Comparison of ENCODE assay signal across 10 mouse cellular contexts in the genomic region with DNA sequence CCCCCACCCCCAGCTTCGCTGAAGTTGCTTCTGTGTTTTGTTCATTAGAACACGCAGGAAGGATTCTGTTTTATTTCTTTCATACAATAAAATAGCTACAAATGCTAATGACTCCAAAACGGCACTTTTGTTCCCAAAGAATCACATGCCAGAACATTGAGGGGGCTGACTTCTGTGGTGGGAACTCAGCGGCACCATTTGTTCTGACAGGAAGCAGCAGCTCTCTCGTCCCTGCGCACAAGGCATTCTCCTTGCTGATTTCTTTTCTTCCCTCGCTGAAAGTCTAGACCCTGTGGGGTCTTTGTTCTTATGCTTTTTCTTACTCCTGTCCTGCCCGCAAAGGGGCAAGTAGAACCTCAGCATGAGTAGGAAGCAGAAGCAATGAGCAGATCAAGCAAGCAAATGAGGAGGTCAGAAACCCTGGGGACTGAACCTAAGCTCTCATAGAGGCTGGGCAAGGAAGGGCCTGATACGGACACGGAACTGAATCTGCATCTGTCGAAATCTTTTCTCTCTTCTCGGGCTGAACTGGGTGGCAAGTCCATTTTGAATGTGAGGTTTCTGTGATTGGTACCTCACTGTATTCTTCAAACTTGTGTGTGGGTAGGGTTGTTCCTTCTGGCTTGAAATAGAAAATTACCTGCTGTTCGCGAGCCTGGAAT.
A peak's percentile ranks its signal among the peaks of the same experiment; 100 is the strongest.
DNase-seq lines count a peak whose midpoint lies in the region; ATAC-seq lines count a peak whose summit lies in the region.
"Had no signal": no experiment of that assay in that cellular context is flagged by ENCODE, and none has a peak within 500 bp of the region (broad histone marks: within the 10 kb centered on the region; RNA-seq: fewer than 3 reads in every experiment).

No protein-coding gene starts in this region.

- H3K9me3 ChIP-seq in hindbrain, embryonic 13.5 days, result no peaks in the 10 kb centered on the region
- no peaks in the 10 kb centered on the region for H3K9me3 ChIP-seq in liver, embryonic 12.5 days (replicated peaks)

- H3K27ac ChIP-seq in hindbrain, embryonic 13.5 days, result no peak overlapping the region
- H3K27ac ChIP-seq in liver, embryonic 12.5 days, result no peak overlapping the region

- H3K4me1 ChIP-seq in hindbrain, embryonic 13.5 days (replicated peaks), result no peaks in the 10 kb centered on the region; the same call in 1 of the 2 replicates
- H3K4me1 ChIP-seq in liver, embryonic 12.5 days, result no peaks in the 10 kb centered on the region

- no peak overlapping the region for H3K4me3 ChIP-seq in hindbrain, embryonic 13.5 days
- no peak overlapping the region for H3K4me3 ChIP-seq in liver, embryonic 12.5 days
- H3K4me3 ChIP-seq: myocyte had no signal

- peaks cover 20% of the 10 kb centered on the region; the same call in 1 of the 2 replicates for H3K27me3 ChIP-seq in hindbrain, embryonic 13.5 days
- H3K27me3 ChIP-seq in liver, embryonic 12.5 days (replicated peaks), result no peaks in the 10 kb centered on the region

- peak; percentile 6 for DNase-seq in lung, postnatal 25 days (ENCODE audit: low spot score)
- no peak for DNase-seq in lung, postnatal 14 days
- peak; percentile 11 for DNase-seq in lung, postnatal 36 days
- peak; percentile 7 for DNase-seq in thymus, postnatal 0 days (ENCODE audit: low spot score)
- DNase-seq in gastrocnemius, postnatal 4 days (ENCODE audit: low spot score in 2 of 2), result no peak
- DNase-seq: gastrocnemius, postnatal 25 days had no signal

- WGBS in hindbrain, embryonic 13.5 days, result 38% methylated on average over 14 of the region's 14 CpGs
- WGBS in liver, embryonic 12.5 days (ENCODE audit: insufficient replicate concordance), result 43% methylated on average over 14 of the region's 14 CpGs

- ATAC-seq in hindbrain, embryonic 13.5 days (ENCODE audit: low FRiP score), result no peak
- no peak for ATAC-seq in erythroblast, adult 5-6 weeks (replicated peaks; ENCODE audit: low FRiP score, poor library complexity, severe bottlenecking)
- ATAC-seq in liver, embryonic 12.5 days, result no peak

- no peak overlapping the region for H3K9ac ChIP-seq in hindbrain, embryonic 13.5 days
- no peak overlapping the region for H3K9ac ChIP-seq in liver, embryonic 12.5 days

- H3K4me2 ChIP-seq in hindbrain, embryonic 13.5 days, result peak overlapping the region; percentile 21; the same call in 1 of the 2 replicates
- H3K4me2 ChIP-seq in liver, embryonic 12.5 days, result no peak overlapping the region

- no peaks in the 10 kb centered on the region for H3K36me3 ChIP-seq in hindbrain, embryonic 13.5 days
- no peaks in the 10 kb centered on the region for H3K36me3 ChIP-seq in liver, embryonic 12.5 days

Comparison
In these comparisons a context has a peak if more than half of its experiments do, and no peak if none do; other contexts are left out.
1. DNase-seq: peak in lung, postnatal 25 days (single experiment), lung, postnatal 36 days (single experiment) and thymus, postnatal 0 days (single experiment); none in lung, postnatal 14 days (single experiment) and gastrocnemius, postnatal 4 days (0 of 2).